Mouse (Mus musculus): ENCODE measurements at regions not wholly inside any gene's neighbourhood (a gene's known extent, or its start where the extent isn't known, plus 50 kb on each side); places are given as distances from the start of the nearest gene placed in this dataset.

DNA sequence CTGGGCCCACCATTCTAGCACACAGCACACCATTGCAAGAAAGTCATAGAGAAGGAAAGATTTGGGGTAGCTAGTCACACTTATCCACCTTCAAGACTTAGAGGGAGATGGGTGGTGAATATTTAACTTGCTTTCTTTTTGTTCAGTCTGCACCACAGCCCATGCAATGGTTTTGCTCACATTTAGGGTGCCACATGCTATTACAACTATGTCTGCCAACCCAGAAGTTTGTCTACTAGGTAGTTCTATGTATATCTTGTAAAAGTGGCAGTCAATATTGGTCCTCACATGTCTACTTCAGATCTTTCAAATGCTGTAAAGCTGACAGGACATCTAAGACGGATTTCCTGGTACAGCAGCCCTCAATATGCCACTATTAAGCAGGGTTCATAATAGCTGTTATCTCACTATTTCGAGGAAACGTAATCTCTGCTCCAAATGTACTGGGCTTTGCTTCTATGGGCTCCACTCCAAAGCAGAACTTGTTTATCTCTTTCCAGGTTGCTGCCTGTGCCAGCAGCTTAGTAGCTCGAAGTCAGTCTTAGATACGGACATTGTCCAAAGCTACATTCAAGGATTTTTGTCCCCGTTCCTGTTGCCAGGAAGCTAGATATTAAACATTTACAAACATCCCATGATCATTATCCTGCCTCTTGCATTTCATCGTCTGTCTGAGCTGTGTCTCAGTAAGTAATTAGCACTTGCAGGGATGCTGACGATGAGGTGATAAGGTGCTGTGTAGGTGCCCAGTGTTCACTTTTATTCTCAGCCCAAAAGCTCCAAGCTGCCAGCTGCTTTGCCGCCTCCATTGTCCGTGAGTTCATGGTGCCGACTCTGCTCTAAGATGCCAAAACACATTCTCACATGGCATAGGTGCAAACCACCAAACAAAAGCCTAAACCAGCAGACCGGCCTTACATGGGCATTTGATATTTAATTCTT lies 327.8 kb upstream of the Robo2 start:
- no peak for DNase-seq (ENCODE audit: low read depth, low spot score)

DNA sequence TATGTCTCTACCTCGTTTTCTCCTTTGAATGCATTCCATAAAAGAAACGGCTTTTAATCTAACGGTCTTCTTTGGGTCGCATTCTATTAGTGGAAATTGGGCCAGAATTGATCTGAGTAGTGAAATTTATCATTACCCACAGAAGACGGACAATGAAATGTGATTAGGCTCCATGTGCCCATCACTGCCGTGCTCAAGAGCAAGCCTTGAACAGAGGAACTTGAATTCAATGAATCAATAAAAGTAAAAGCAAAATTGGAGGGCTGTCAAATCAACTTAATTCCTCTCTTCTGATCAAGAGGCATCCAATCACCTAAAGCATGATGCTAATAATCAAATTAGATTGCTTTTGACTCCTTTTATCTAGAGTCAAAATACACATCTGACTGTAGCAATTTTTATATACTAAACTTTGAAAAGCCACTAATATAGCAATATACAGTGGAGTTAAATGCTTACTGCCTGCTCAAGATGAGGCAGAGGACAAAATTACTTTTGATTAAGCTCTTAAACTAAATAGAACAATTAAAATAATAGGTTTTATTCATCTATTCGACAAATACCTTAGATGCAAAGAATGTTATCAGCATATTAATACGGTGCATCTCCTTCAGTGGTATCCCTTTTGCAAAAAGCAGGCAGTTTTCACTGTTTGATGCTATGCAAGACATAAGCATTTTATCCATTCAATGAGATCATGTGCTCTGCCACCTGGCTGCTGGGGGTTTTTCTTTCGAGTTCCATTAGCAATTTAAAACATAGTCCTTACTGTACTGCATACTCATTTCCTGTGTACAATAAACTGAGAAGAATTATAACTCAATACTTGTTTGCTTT lies 321.5 kb upstream of the Robo2 start:
- DNase-seq (ENCODE audit: low read depth, low spot score), result no peak

DNA sequence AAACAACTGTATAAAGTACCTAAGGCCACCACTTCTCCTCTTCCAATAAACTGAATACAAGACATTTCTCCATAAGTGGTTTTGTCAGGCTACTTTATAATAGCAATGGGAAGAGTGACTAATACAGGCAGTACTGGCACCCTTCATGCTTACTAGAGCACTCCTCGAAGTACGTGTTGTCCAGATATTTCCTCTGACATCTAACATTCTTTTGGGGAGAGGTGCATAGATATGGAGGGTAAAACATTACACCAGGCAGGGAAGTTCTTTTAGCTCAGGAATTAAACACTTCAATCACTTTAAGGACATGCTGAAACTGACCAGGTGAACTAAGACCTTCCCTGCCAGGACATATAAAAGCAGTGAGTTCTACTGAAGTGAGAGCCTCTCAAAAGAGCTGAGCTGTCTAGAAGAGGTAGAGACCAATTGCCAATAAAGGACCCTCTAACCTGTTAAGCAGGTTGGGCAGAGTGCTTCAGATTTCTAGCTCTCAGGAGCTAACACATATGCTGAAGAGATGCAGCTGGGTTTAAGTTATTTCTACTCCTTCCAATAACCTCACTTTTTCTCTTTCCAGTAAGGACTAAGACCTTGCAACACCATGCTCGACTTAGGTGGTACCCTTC lies 318.7 kb upstream of the Robo2 start:
- no peak for DNase-seq (ENCODE audit: low read depth, low spot score)

DNA sequence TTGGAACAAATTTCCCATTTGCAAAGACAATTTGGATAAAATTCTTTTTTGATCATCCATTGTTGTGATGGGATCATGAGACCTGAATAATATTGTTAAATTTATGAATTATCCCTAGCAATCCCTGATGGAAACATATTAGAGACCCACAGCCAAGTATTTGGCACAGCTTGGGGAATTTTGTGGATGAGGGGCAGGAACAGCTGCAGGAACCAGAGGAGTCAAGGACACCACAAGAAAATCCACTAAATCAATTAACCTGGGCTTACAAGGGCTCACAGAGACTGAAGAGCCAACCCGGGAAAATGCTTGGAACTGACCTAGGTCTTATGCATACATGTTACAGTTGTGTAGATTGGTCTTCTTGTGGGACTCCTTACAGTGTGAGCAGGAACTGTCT lies 311.6 kb upstream of the Robo2 start:
- no peak for DNase-seq (ENCODE audit: low read depth, low spot score)

DNA sequence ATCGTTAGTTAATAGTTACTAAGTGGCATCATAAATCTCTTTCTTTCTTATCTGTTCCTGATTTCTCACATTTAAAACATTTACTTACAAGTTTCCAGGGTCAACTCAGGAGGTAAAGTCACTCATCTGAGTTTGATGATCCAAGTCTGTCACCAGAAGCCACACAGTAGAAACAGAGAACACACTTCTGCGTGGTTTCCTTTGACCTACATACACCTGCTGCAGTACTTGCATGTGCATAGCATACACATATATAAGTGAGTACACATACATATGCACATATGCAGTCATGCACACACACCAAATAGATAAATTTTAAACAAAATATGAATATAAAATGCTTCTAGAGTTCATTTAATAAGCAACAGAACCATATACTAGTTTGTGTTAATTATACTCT lies 306.5 kb upstream of the Robo2 start:
- no peak for DNase-seq (ENCODE audit: low read depth, low spot score)

DNA sequence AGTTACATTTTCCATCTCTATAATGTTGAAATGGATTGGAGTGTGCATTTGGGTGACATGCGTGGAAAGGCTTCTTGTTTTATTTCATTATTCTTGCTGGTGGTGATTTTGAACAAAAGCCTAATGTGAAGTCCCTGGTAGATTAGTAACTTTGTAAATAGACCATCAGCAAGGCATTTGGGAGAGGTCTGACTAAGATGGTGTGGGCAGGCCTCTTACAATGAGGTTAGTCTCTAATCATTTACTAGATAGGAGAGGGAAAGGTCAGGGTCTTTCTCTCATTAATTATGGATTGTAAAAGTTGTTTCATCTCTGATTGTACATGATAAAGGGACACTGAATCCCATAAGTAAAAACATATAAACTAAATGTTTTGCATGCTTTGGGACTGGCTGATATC lies 306.0 kb upstream of the Robo2 start:
- DNase-seq (ENCODE audit: low read depth, low spot score), result no peak

DNA sequence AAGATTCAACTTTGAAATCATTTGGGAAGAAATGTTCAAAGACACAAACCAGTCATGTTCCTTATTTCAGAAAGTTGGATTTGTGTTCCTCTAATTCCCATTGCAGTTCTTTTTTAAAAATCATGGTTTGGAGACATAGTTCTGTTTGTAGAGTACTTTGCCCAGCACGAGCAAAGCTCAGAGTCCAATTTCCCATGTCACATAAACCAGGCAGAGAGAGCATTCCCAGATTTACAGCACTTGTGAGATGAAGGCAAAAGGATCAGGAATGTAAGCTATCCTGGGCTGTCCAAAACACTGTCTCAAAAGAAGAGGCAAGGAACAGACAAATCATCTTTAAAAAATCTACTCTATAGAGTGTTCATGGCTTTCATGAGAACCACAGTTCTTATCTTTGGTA lies 303.3 kb upstream of the Robo2 start:
- no peak for DNase-seq (ENCODE audit: low read depth, low spot score)

DNA sequence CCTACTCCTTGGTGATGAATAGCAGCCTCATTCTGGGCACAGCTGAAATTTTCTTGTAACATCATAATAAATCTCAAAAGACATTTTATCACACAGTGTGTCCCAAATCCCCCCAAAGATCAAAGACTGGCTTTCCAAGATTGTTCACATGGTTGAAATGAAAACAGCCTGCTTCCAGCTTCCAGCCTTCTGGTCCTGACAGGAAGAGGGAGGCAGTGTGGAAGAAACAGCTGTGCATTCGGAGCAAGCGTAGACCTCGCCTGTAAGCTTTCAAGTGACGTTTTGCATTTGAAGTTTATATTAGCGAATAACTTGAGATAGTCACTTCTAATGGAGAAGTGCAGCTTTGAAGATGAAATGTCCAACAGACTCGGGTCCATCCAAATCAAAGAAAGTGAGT lies 300.9 kb upstream of the Robo2 start:
- DNase-seq (ENCODE audit: low read depth, low spot score), result no peak

DNA sequence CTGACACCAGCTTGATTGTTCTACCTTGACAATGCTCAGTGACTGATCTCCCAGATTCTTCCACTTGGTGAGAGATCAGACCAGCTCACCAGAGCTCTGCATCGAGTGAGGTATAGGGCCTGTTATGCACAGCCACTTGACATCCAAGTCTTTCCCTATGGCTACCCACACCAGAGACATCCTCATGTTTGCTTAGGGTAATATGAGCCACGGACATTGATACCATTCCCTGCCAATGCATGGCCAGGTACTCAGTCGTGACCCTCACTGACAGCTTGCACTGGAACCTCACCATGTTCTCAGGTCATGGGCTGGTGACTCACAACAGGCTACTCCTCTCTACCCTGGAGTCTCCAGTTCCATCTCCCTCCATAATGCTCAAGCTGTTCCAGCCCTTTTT lies 290.4 kb upstream of the Robo2 start:
- DNase-seq (ENCODE audit: low read depth, low spot score), result no peak

DNA sequence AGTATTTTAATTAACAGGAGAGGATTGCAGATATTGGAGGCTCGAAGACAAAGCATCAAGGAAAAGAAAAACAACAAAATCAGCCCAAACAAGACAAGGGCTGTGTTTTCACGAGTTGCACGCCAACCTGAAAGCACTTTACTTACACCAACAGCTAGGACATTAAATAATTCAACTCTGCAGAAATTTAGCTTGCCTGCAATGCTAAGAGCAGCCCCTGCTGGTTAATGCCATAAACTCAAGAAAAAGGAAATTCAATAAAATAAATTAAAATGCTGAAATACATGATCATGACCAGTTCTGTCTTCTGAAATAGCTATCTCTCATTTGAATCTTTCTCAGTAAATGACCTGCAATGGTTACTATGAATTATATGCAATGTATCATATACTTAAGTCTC lies 271.7 kb upstream of the Robo2 start:
- peak; percentile 24 for DNase-seq (ENCODE audit: low read depth, low spot score)

DNA sequence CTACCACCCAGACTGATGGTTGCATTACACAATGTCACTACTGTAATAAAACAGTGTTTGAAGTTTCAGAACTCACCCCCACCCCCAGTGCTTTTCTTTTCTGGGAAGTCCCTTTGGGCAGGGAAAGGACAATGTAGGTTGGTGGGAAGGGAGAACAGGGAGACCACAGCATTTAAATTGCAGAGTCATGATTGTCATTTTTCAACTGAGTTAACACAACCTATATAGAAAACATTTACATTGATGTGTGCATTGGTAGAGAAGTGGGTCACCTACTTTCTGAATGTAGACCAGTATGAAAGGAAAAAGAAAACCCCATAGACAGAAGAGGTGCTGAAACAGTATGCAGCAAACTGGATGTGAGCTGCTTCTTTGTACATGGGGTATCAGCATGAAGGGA lies 264.0 kb upstream of the Robo2 start:
- DNase-seq (ENCODE audit: low read depth, low spot score), result no peak

DNA sequence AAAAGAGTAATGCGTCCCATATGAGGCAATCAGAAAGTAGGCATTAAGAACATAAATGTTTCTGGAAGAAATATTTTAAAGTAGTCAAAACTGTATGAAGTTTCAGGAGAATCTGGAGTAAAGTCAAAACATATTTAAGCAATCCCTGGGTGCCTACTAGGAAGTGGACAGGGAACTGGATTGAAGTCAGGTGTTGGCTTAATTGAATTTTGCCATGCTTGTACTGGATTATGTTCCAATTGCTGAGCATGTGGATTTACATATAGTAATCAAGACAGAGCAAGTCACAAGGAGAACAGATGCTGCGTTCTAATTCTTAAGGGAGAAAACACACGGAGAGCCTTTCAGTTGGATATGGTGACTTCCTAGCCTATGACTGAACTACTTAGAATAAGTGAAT lies 259.8 kb upstream of the Robo2 start:
- DNase-seq (ENCODE audit: low read depth, low spot score), result no peak

DNA sequence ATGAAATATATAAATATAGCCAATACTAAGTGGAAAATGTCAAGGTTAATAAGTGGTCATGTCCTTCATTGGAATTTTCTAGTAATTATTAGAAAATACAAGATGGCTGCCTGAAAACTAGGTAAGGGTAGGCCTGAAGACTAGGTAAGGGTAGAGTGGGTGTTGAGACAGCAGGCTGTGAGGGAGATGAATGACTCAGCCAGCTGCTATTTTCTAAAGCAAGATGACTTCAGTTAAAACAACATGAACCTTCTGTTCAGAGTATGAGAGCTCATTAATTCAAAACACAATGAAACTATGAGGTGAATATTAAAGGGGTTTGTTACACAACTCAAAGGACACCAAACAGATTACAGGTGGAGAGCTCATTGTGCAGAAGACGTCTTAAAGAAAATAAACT lies 252.7 kb upstream of the Robo2 start:
- no peak for DNase-seq (ENCODE audit: low read depth, low spot score)

DNA sequence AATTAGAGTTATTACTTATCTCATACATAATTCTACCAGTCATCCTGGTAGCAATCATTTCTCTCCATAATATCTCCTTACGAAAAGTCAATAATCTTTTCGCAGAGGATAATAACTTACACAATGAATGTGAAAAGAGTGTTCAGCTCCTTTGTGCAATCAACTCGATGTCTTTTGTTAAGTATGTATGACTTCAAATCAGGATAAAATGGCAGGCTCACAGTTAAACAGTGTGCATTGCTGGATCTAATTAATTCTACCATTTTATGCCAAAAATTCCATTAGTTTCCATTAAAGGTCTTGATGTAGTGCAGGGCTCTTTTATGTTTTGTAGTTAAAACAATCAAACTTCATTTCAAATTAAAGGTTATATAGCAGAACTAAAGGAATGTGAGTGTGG lies 239.6 kb upstream of the Robo2 start:
- peak; percentile 12 for DNase-seq (ENCODE audit: low read depth, low spot score)

DNA sequence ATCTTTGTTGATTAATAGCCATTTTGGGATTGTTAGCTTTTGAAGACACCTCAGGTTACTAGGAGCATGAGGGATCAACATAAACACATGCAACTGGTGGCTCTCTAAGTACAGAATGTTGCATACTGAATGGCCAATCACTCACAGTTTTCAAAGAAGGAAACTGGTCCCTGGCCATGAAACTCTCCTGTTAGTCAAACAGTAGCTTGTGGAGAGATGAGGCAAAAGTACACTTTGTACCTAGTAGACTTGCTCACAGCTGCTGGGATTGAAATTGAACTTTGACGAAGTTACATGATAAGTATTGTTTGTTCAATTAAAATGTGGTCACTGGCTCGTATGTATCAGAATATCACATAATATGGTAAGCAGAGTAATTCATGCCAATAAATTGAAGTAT lies 237.6 kb upstream of the Robo2 start:
- no peak for DNase-seq (ENCODE audit: low read depth, low spot score)

DNA sequence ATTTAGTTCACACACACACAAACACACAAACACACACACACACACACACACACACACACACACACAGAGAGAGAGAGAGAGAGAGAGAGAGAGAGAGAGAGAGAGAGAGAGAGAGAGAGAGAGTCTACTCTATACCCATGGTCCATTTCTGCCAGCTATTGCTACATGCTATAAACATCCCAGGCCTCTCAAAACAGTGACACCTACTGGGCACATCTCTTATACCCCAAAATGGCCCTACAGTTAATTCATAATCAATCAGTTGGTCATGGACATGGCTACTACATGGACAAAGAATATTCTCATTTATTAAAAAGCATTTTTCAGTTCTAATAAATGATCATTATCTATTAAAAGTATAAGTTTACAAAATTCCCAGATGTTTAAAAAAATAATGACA lies 236.8 kb upstream of the Robo2 start:
- no peak for DNase-seq (ENCODE audit: low read depth, low spot score)

DNA sequence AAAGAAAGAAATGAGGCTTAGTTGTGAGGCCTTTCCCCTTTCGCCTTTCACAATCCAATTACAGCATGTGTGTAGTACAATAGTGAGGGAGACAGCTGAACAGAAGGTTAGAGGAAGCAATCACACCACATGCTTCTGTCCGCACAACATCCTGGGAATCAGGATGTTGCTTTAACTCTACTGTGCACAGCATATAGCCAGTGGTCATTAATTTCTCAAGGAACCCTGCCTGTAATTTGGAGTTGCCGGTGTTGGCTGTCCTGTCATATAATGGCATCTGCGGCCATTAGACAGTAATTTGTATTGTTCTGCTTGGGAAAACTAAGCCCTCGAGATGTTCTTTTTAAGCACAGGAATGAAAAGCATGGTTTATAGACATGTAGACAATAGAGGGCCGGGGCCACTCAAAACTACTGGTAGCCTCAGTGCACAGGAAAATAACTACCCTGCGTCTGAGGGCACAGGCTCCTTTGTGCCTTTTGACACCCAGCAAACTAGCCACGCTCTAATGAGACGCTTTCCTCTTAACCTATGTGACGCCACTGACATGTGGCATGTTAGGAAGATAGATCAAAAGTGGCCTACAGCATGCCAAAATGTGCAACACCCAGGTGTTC lies 233.2 kb upstream of the Robo2 start:
- no peak for DNase-seq (ENCODE audit: low read depth, low spot score)

DNA sequence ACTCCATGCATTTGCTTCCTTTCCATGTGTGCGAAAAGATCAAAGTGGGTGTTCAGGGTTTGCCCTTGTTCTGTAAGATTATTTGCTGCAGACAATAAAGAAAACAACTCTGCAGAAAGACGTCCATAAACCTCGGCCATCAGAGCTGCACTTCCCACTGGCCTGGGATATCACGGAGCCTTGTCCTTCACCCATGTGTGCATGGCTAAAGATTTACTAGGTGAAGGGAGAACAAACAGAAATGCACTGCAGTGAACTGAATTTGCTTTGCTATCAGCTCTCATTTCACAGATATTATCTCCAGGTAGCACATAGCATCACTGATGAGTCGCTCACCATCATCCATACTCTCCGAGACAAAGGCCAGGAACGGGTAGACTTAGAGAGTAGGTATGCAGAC lies 228.2 kb upstream of the Robo2 start:
- DNase-seq (ENCODE audit: low read depth, low spot score), result no peak

DNA sequence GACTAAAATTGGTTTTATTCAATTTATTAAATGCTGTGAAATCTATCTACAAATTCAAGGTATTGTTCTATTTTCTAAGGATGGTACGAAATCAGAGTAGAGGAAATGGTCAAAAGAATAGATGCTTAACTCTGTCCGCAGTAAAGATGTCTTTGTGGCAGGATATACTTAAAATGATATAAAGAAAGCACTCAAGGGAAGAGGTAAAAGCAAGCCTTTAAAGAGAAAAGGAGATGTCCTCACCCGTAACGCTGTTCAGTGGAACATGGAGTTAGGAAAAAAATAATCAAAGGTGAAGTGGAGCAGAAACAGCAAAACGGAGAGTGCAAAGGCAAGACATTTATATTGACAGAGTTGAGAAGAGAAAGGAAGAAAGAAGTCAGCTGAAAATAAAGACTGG lies 226.0 kb upstream of the Robo2 start:
- no peak for DNase-seq (ENCODE audit: low read depth, low spot score)

DNA sequence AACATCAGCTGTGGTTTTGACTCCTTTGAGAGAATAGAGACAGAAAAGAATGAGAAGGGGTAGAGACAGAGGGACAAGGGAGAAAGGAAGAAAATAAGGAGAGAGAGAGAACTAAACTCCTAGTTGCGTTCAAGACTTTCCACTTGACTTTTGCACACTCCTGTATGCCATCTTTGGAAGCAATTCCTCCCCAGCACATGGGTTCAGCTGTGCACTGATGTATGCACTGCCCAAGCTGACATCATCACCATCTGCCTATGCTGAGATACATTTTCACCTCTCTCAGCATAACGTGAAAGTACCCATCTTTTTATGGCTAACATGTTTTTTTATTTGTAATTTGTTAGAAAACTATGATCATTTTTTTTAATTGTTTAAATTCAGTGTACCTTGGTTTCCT lies 214.2 kb upstream of the Robo2 start:
- DNase-seq (ENCODE audit: low read depth, low spot score), result no peak

DNA sequence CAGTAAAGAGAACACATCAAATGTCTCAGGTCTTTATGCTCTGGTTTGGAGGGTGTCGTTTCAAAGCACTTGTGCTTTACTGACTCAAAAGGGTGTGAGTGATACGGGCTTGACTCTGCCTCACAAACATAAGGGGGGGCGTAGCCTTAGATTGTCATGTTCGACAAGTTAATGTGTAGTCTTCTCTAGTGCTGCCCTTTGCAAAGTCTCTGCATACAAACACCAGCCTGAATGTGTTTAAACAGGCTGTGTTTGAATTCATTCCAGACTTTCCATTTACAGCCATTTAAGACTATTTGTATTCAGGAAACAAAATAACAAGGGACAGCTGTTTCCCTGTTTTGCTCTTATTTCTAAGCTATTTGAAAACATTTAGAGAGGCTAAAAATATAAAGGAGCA lies 200.4 kb upstream of the Robo2 start:
- DNase-seq (ENCODE audit: low read depth, low spot score), result no peak

DNA sequence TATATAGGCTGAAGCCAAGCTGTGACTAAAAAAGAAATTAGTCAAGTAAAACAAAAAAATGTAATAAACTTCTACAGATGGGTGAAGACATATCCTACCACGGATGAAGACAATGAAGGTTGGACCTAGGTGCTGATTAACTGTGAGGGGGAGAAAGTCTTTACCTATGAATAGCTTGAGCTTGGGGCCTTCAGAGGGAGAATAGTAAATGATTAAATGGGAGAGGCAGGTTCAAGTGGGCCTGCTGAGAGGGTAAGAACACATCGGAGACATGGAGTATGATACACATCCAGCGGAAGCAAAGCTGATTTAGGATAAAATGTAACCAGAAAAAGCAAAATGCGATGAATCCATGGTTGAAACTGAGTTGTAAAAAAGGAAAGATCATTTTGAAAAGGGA lies 197.9 kb upstream of the Robo2 start:
- no peak for DNase-seq (ENCODE audit: low read depth, low spot score)
